Comparison of ENCODE assay signal across 12 mouse cellular contexts in genomic region chr1:19213851-19214395, GRCm38 (mm10). TPM values are rescaled to one million over a fixed set of nuclear protein-coding genes. Genes with fewer than 3 reads are reported as not detected.
DNase-seq lines count a peak whose midpoint lies in the region; ATAC-seq and TF ChIP-seq lines count a peak whose summit lies in the region.
"Had no signal": no experiment of that assay in that cellular context is flagged by ENCODE, and none has a peak within 500 bp of the region (broad histone marks: within the 10 kb centered on the region; RNA-seq: fewer than 3 reads in every experiment).

No protein-coding gene starts in this region.

- no peak overlapping the region for H3K27ac ChIP-seq in heart, embryonic 10.5 days
- peak overlapping the region; percentile 87 for H3K27ac ChIP-seq in embryonic facial prominence, embryonic 10.5 days (replicated peaks)
- no peak overlapping the region for H3K27ac ChIP-seq in kidney, postnatal 0 days
- H3K27ac ChIP-seq: liver, embryonic 15.5 days had no signal

- peak overlapping the region; percentile 44 for H3K4me2 ChIP-seq in kidney, postnatal 0 days (ENCODE audit: low read length)
- H3K4me2 ChIP-seq: liver, embryonic 15.5 days had no signal

- TF ChIP-seq CTCF in kidney, postnatal 0 days (IDR thresholded peaks at IDR 0.05; ENCODE audit: low read depth), result no peak

- peaks cover 97% of the 10 kb centered on the region for H3K27me3 ChIP-seq in heart, embryonic 10.5 days (ENCODE audit: insufficient read depth, poor library complexity, severe bottlenecking)
- peaks cover 100% of the 10 kb centered on the region for H3K27me3 ChIP-seq in embryonic facial prominence, embryonic 10.5 days (replicated peaks; ENCODE audit: low read depth, poor library complexity, severe bottlenecking)
- peaks cover 57% of the 10 kb centered on the region for H3K27me3 ChIP-seq in kidney, postnatal 0 days (ENCODE audit: insufficient read depth, low read length)

- H3K9ac ChIP-seq in kidney, postnatal 0 days (ENCODE audit: low read depth, low read length), result peak overlapping the region; percentile 57
- H3K9ac ChIP-seq: liver, embryonic 15.5 days had no signal

- no peak for DNase-seq in heart, embryonic 10.5 days (ENCODE audit: low spot score)
- DNase-seq in heart, postnatal 25 days (ENCODE audit: low spot score), result no peak
- peak; percentile 56 for DNase-seq in embryonic facial prominence, embryonic 10.5 days (ENCODE audit: low spot score)
- no peak for DNase-seq in kidney, postnatal 0 days (ENCODE audit: low spot score)
- DNase-seq in neural tube, embryonic 10.5 days (ENCODE audit: extremely low spot score, low spot score), result peak; percentile 49
- DNase-seq in adrenal gland, postnatal 36 days, result no peak
- DNase-seq in cerebellum, postnatal 14 days, result no peak
- DNase-seq in lung, adult 18-20 months, result no peak
- DNase-seq: adrenal gland, postnatal 25 days; cerebellum, adult 9-11 months had no signal

- H3K9me3 ChIP-seq in heart, embryonic 10.5 days, result no peaks in the 10 kb centered on the region
- H3K9me3 ChIP-seq in embryonic facial prominence, embryonic 10.5 days, result no peaks in the 10 kb centered on the region
- no peaks in the 10 kb centered on the region for H3K9me3 ChIP-seq in kidney, postnatal 0 days (replicated peaks; ENCODE audit: low read length)
- H3K9me3 ChIP-seq: liver, embryonic 15.5 days had no signal

- no peak for ATAC-seq in kidney, postnatal 0 days (replicated peaks; ENCODE audit: low FRiP score, low read depth)

- 3% methylated on average over 36 of the region's 36 CpGs for WGBS in heart, embryonic 10.5 days
- WGBS in embryonic facial prominence, embryonic 10.5 days, result under 1% methylated on average over 36 of the region's 36 CpGs
- WGBS in kidney, postnatal 0 days, result 2% methylated on average over 35 of the region's 36 CpGs

- intact Hi-C loops in heart, postnatal 25 days (cut with DNase I), result no loop called here

- peak overlapping the region; percentile 31 for H3K4me3 ChIP-seq in heart, embryonic 10.5 days
- peak overlapping the region; percentile 59 for H3K4me3 ChIP-seq in embryonic facial prominence, embryonic 10.5 days
- H3K4me3 ChIP-seq in kidney, postnatal 0 days (replicated peaks; ENCODE audit: low read depth, low read length), result peak overlapping the region; percentile 44
- H3K4me3 ChIP-seq: liver, embryonic 15.5 days had no signal

- H3K36me3 ChIP-seq in heart, embryonic 10.5 days, result no peaks in the 10 kb centered on the region
- H3K36me3 ChIP-seq in embryonic facial prominence, embryonic 10.5 days (replicated peaks), result no peaks in the 10 kb centered on the region
- no peaks in the 10 kb centered on the region for H3K36me3 ChIP-seq in kidney, postnatal 0 days (ENCODE audit: insufficient read depth, low read length)
- H3K36me3 ChIP-seq: liver, embryonic 15.5 days had no signal

- peaks cover 4% of the 10 kb centered on the region; the same call in 1 of the 2 replicates for H3K4me1 ChIP-seq in heart, embryonic 10.5 days
- H3K4me1 ChIP-seq in embryonic facial prominence, embryonic 10.5 days, result peaks cover 16% of the 10 kb centered on the region
- H3K4me1 ChIP-seq in kidney, postnatal 0 days (replicated peaks; ENCODE audit: insufficient read depth, low read length), result no peaks in the 10 kb centered on the region
- H3K4me1 ChIP-seq: liver, embryonic 15.5 days had no signal

RNA-seq across cellular contexts. Expression of gene Tfap2b, which starts 5.2 kb away (rescaled TPM):
- polyA plus RNA-seq in heart, embryonic 10.5 days (2016; fragmentation: Nextera tagmentation; extraction: Ambion mirVana), result 0.52 and 2.7 TPM in 2 replicates
- under 1 TPM; 0.08 to 0.16 TPM for total RNA-seq in heart, postnatal 25 days (2021)
- polyA plus RNA-seq in embryonic facial prominence, embryonic 10.5 days (2016; fragmentation: Nextera tagmentation; extraction: Ambion mirVana), result 31.5 and 38.3 TPM in 2 replicates
- polyA plus RNA-seq in kidney, postnatal 0 days (2015; fragmentation: Nextera tagmentation; extraction: Ambion mirVana), result 61.5 and 62.3 TPM in 2 replicates
- total RNA-seq in adrenal gland, postnatal 36 days (2021), result 1 to 10 TPM; 5.7 to 6.8 TPM
- polyA plus RNA-seq: C2C12 had no signal

Comparison
In these comparisons a context has a peak if more than half of its experiments do, and no peak if none do; other contexts are left out.
1. DNase-seq: peak in embryonic facial prominence, embryonic 10.5 days (single experiment) and neural tube, embryonic 10.5 days (single experiment); none in heart, embryonic 10.5 days (single experiment), heart, postnatal 25 days (single experiment), kidney, postnatal 0 days (single experiment), adrenal gland, postnatal 36 days (0 of 2), cerebellum, postnatal 14 days (0 of 2) and lung, adult 18-20 months (0 of 2).
2. Peak in every context shown above with its lines, with median percentiles within 50 percentile points of each other: H3K4me3 ChIP-seq.